Mouse (Mus musculus): Measurements from ENCODE around the gene Pcnx2. TPM values are rescaled to one million over a fixed set of nuclear protein-coding genes. Genes with fewer than 3 reads are reported as not detected.
A peak's percentile ranks its signal among the peaks of the same experiment; 100 is the strongest.

The Pcnx2 gene
- polyA plus RNA-seq, 1 experiment from 2014 or later, result 3.3 TPM

- WGBS, result 82% methylated on average over 9 of the region's 9 CpGs
- H3K9me3 ChIP-seq, result no peaks in the 10 kb centered on the region
- H3K4me1 ChIP-seq (replicated peaks), result peaks cover 19% of the 10 kb centered on the region
- no peak overlapping the region for H3K4me2 ChIP-seq
- no peak overlapping the region for H3K4me3 ChIP-seq
- H3K27me3 ChIP-seq, result peaks cover 74% of the 10 kb centered on the region
- ATAC-seq (ENCODE audit: low FRiP score), result no peak
- H3K9ac ChIP-seq, result no peak overlapping the region
- H3K36me3 ChIP-seq, result no peaks in the 10 kb centered on the region
- H3K27ac ChIP-seq, result no peak overlapping the region
Measured at GRCm38 (mm10) chr8:125914386-125914785, 16.3 kb upstream of the Pcnx2 start.

GRCm38 (mm10) chr8:125913206-125913605 is 15.1 kb upstream of the Pcnx2 start:
- Histone ChIP-seq H3K27ac (no peak overlapping the region), H3K36me3 (no peaks in the 10 kb centered on the region), H3K27me3 (peaks cover 78% of the 10 kb centered on the region), H3K4me2 (no peak overlapping the region), H3K4me3 (no peak overlapping the region), H3K9me3 (no peaks in the 10 kb centered on the region), H3K4me1 (replicated peaks) (peaks cover 19% of the 10 kb centered on the region), H3K9ac (no peak overlapping the region)
- no peak for ATAC-seq (ENCODE audit: low FRiP score)
- WGBS, result 88% methylated on average over 4 of the region's 4 CpGs

GRCm38 (mm10) chr8:125911229-125911580 is 13.1 kb upstream of the Pcnx2 start:
- Histone ChIP-seq H3K9ac (peak overlapping the region; percentile 75), H3K27me3 (peaks cover 90% of the 10 kb centered on the region), H3K36me3 (no peaks in the 10 kb centered on the region), H3K4me2 (peak overlapping the region; percentile 97), H3K4me3 (peak overlapping the region; percentile 57), H3K9me3 (no peaks in the 10 kb centered on the region), H3K4me1 (replicated peaks) (peaks cover 19% of the 10 kb centered on the region), H3K27ac (no peak overlapping the region)
- 0 out of 2 replicates have a peak, but pooled peaks have one; percentile 19 for ATAC-seq (ENCODE audit: low FRiP score)
- 3% methylated on average over 31 of the region's 31 CpGs for WGBS

GRCm38 (mm10) chr8:125910365-125911228 is 12.5 kb upstream of the Pcnx2 start, which contains the start of gene Map3k21:
Gene Map3k21 (plus strand): TSS chr8:125910450.
- peaks cover 86% of the 10 kb centered on the region for H3K27me3 ChIP-seq
- peaks cover 19% of the 10 kb centered on the region for H3K4me1 ChIP-seq (replicated peaks)
- no peaks in the 10 kb centered on the region for H3K9me3 ChIP-seq
- no peak within 1 kb of the TSS for H3K27ac ChIP-seq
- peak within 1 kb of the TSS; percentile 97 for H3K4me2 ChIP-seq
- H3K4me3 ChIP-seq, result peak within 1 kb of the TSS; percentile 57
- peak within 1 kb of the TSS; percentile 75 for H3K9ac ChIP-seq
- no peaks in the 10 kb centered on the region for H3K36me3 ChIP-seq
- WGBS, result 2% methylated on average over 88 of the region's 93 CpGs
- peak; percentile 49 for ATAC-seq (ENCODE audit: low FRiP score)

- Histone ChIP-seq H3K9me3 (no peaks in the 10 kb centered on the region), H3K36me3 (no peaks in the 10 kb centered on the region), H3K9ac (peak overlapping the region; percentile 75; the same call in 1 of the 2 replicates), H3K27me3 (peaks cover 80% of the 10 kb centered on the region), H3K4me3 (peak overlapping the region; percentile 57), H3K4me2 (peak overlapping the region; percentile 97), H3K27ac (no peak overlapping the region), H3K4me1 (replicated peaks) (peaks cover 19% of the 10 kb centered on the region)
- 5% methylated on average over 30 of the region's 30 CpGs for WGBS
- ATAC-seq (ENCODE audit: low FRiP score), result peak; percentile 46; the same call in 1 of the 2 replicates
Measured at GRCm38 (mm10) chr8:125909661-125910364, 11.7 kb upstream of the Pcnx2 start.

GRCm38 (mm10) chr8:125907311-125907710 is 9.2 kb upstream of the Pcnx2 start:
- H3K36me3 ChIP-seq, result no peaks in the 10 kb centered on the region
- H3K9me3 ChIP-seq, result no peaks in the 10 kb centered on the region
- no peak overlapping the region for H3K27ac ChIP-seq
- peaks cover 19% of the 10 kb centered on the region for H3K4me1 ChIP-seq (replicated peaks)
- no peak overlapping the region for H3K9ac ChIP-seq
- H3K27me3 ChIP-seq, result peaks cover 60% of the 10 kb centered on the region
- H3K4me3 ChIP-seq, result no peak overlapping the region
- no peak overlapping the region for H3K4me2 ChIP-seq
- 70% methylated on average over 2 of the region's 2 CpGs for WGBS
- no peak for ATAC-seq (ENCODE audit: low FRiP score)

- Histone ChIP-seq H3K27ac (no peak overlapping the region), H3K4me3 (no peak overlapping the region), H3K27me3 (peaks cover 44% of the 10 kb centered on the region), H3K9me3 (no peaks in the 10 kb centered on the region), H3K4me1 (replicated peaks) (peaks cover 7% of the 10 kb centered on the region), H3K9ac (no peak overlapping the region), H3K4me2 (no peak overlapping the region), H3K36me3 (no peaks in the 10 kb centered on the region)
- ATAC-seq (ENCODE audit: low FRiP score), result no peak
- WGBS, result 84% methylated on average over 2 of the region's 2 CpGs
Measured at GRCm38 (mm10) chr8:125905341-125905740, 7.2 kb upstream of the Pcnx2 start.

- peaks cover 26% of the 10 kb centered on the region for H3K27me3 ChIP-seq
- H3K9ac ChIP-seq, result no peak overlapping the region
- peaks cover 11% of the 10 kb centered on the region for H3K4me1 ChIP-seq (replicated peaks)
- no peaks in the 10 kb centered on the region for H3K9me3 ChIP-seq
- no peak for ATAC-seq (ENCODE audit: low FRiP score)
- H3K4me2 ChIP-seq, result no peak overlapping the region
- H3K27ac ChIP-seq, result no peak overlapping the region
- 69% methylated on average over 3 of the region's 3 CpGs for WGBS
- no peak overlapping the region for H3K4me3 ChIP-seq
- no peaks in the 10 kb centered on the region for H3K36me3 ChIP-seq
Measured at GRCm38 (mm10) chr8:125902521-125902920, 4.4 kb upstream of the Pcnx2 start.

GRCm38 (mm10) chr8:125901167-125901566 is 3.0 kb upstream of the Pcnx2 start:
- 22% methylated on average over 2 of the region's 2 CpGs for WGBS

GRCm38 (mm10) chr8:125898899-125899298 is 782 bp upstream of the Pcnx2 start:
- Histone ChIP-seq H3K36me3 (no peaks in the 10 kb centered on the region), H3K4me2 (peak overlapping the region; percentile 71), H3K27ac (peak overlapping the region; percentile 84), H3K9me3 (no peaks in the 10 kb centered on the region), H3K9ac (peak overlapping the region; percentile 86), H3K4me1 (replicated peaks) (peaks cover 20% of the 10 kb centered on the region), H3K27me3 (peaks cover 32% of the 10 kb centered on the region), H3K4me3 (peak overlapping the region; percentile 64)
- no peak for ATAC-seq (ENCODE audit: low FRiP score)
- WGBS, result 1% methylated on average over 6 of the region's 6 CpGs

More at GRCm38 (mm10) chr8:125901167-125901566, 3.0 kb upstream of the Pcnx2 start:
- peaks cover 31% of the 10 kb centered on the region for H3K27me3 ChIP-seq
- no peak overlapping the region for H3K4me2 ChIP-seq
- H3K4me3 ChIP-seq, result no peak overlapping the region
- no peak for ATAC-seq (ENCODE audit: low FRiP score)
- H3K36me3 ChIP-seq, result no peaks in the 10 kb centered on the region
- H3K4me1 ChIP-seq (replicated peaks), result peaks cover 20% of the 10 kb centered on the region
- H3K27ac ChIP-seq, result no peak overlapping the region
- H3K9ac ChIP-seq, result no peak overlapping the region
- no peaks in the 10 kb centered on the region for H3K9me3 ChIP-seq

GRCm38 (mm10) chr8:125897388-125897787 is 729 bp downstream of the Pcnx2 start:
- H3K27me3 ChIP-seq, result peaks cover 32% of the 10 kb centered on the region
- no peaks in the 10 kb centered on the region for H3K36me3 ChIP-seq
- 64% methylated on average over 11 of the region's 11 CpGs for WGBS
- H3K9me3 ChIP-seq, result no peaks in the 10 kb centered on the region
- no peak overlapping the region for H3K27ac ChIP-seq
- H3K9ac ChIP-seq, result peak overlapping the region; percentile 86
- H3K4me3 ChIP-seq, result peak overlapping the region; percentile 64
- peak; percentile 19; the same call in 1 of the 2 replicates for ATAC-seq (ENCODE audit: low FRiP score)
- H3K4me1 ChIP-seq (replicated peaks), result peaks cover 20% of the 10 kb centered on the region
- peak overlapping the region; percentile 71 for H3K4me2 ChIP-seq

- WGBS, result 87% methylated on average over 3 of the region's 3 CpGs
- no peak overlapping the region for H3K4me2 ChIP-seq
- H3K36me3 ChIP-seq, result peaks cover 60% of the 10 kb centered on the region
- H3K4me3 ChIP-seq, result no peak overlapping the region
- peaks cover 6% of the 10 kb centered on the region; the same call in 1 of the 2 replicates for H3K27me3 ChIP-seq
- no peaks in the 10 kb centered on the region for H3K4me1 ChIP-seq (replicated peaks)
- H3K9ac ChIP-seq, result no peak overlapping the region
- ATAC-seq (ENCODE audit: low FRiP score), result no peak
- peaks cover 4% of the 10 kb centered on the region; the same call in 1 of the 2 replicates for H3K9me3 ChIP-seq
- H3K27ac ChIP-seq, result no peak overlapping the region
Measured at GRCm38 (mm10) chr8:125889920-125890319, 8.2 kb downstream of the Pcnx2 start.

All from hindbrain, embryonic 13.5 days (tissue).